Mouse (Mus musculus): ENCODE results near the gene St7l. TPM values are rescaled to one million over a fixed set of nuclear protein-coding genes. Genes with fewer than 3 reads are reported as not detected.

St7l gene
- 97.5 TPM for polyA plus RNA-seq (2014; fragmentation: Illumina TruSeq; extraction: RNeasy Lipid Tissue Mini Kit (QIAGEN cat#74804); ENCODE audit: low read depth, low replicate concordance)

DNA sequence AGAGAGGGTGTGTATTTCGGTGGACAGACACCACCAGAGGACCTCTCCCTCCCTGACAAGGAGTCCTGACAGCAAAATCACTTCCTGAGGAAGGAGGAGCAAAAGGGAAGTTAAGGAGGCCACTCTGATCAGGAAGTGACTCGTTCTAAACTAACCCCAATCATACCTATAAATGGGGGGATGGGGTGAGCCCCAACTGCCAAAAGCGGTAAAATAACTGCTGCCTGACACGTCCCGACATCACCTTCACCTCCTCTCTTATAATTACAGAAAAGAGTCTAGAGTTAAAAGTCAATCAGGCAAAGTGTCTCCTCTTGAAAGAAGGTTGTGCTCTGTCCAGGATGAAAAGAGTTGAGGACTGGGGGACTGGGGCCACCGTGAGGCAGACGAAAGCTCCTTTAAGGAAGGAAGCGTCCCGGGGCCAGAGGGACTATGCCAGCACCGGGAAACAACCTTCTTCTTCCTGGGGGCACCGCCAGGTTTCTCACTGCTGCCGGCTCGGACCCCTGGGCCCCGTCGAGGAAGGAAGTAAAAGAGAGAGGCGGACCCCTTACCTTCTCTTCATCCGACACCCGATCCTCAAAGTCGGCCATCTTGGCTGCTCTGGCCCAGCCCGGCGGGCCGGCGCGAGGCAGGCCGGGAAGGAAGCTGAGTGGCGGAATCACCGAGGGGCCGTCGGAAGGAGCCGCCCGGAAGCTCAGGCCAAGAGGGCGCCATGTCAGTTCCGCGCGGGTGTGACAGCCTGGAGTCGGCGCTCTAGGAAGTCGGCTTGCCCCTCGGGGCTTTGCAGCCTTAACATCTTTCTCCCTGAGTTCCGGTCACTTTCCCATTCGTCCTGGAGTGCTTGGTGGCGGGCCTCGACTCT is at the start of gene St7l, which contains the start of gene Capza1:
Gene St7l (plus strand): TSS at position 220 of the 865 bp plus-strand sequence.
Gene Capza1 (minus strand): TSS at position 720 of the 865 bp plus-strand sequence.

DNA sequence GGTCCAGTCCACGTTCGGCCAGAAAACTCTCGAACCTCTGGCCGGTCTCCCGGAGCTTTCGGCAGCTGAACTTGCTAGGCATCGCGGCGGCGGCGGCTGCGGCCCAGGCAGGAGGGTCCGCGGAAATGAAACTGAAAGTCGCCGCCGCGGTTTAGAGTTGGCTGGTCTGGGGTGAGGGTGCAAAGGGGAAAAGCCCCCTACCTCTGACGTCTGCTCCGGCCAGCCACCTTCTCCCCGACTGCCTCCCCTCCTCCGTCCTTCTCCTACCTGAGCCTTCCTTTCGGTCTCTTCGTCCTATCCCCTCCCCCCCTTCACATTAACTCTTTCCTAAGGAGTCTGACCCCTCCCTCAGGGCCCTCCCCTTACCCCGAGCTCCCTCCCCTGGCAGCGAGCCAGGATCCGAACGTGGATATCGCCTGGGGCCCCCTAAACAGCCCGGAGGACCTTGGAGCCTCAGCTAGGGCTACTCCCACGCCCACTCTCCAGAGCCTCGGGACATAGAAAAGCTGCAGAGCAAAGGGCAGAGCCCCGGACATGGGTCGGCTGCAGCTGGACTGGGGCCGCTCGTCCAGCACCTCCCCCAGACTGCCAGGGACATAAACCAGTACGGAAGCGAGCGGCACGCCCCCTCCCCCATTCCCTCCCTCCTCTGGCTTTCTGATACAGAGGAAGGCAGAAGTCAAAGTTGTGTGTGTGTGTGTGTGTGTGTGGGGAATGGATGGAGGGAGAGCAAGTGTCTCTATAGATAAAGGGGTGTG is 45.6 kb upstream of the St7l start, which contains the start of gene Mov10:
Gene Mov10 (minus strand): TSS at position 573 of the 758 bp plus-strand sequence.

DNA sequence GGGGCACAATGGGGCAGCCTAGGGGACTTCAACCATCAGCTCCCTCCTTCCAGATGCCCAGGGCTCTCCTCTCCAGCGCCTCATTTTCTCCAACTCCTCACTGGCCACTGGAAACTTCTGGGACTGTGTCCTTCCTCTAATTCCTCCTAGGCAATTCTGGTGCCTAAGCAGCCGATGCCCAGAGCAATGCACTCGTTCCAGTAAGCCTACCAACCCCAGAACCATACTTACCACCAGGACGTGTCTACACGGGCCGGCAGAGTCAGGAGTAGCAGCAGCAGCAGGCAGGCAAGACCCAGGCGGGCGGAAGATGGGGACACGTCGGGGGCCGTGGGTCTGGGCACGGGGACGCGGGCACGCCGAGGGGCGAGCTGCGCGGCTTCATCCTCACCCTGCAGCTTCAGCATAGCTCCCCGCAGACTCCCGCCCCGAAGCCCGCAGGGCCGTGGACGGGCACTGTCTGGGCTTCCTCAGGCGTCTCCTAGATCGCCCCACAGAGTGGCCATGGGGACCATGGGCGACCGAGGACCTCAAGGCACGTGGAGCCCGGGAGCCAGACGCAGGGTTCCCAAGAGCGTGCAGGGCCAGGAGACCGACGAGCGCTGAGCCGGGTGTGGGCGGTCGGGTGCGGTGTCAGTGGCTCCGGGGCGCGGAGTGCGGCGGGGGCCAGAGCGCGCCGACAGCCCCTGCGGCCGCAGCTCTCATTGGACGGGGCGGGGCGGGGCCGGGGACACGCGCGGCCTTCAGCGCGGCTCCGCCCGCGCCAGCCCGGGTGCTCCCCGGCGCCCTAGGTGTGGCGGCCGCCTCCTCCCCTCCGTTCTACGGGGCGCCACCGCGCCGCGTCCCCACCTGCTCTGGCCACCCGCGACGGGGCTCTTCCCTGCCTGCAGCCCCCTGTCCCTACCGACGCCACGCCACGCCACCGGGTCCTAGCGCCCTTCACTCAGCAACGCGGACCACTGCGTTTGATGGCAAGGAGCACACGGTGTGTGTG is 97.6 kb downstream of the St7l start, which contains the start of gene Wnt2b:
Gene Wnt2b (minus strand): TSS at position 856 of the 994 bp plus-strand sequence.

Other genes with a start within 250 kb of the St7l start
- 64.2 TPM for gene Slc16a1, start 225.3 kb upstream of the St7l start, polyA plus RNA-seq (2014; fragmentation: Illumina TruSeq; extraction: RNeasy Lipid Tissue Mini Kit (QIAGEN cat#74804); ENCODE audit: low read depth, low replicate concordance)
- gene Ppm1j, start 82.9 kb upstream of the St7l start, polyA plus RNA-seq (2014; fragmentation: Illumina TruSeq; extraction: RNeasy Lipid Tissue Mini Kit (QIAGEN cat#74804); ENCODE audit: low read depth, low replicate concordance) = not detected
- gene Fam19a3, start 82.2 kb upstream of the St7l start, polyA plus RNA-seq (2014; fragmentation: Illumina TruSeq; extraction: RNeasy Lipid Tissue Mini Kit (QIAGEN cat#74804); ENCODE audit: low read depth, low replicate concordance) = not detected
- 12.4 TPM for gene Rhoc, start 75.6 kb upstream of the St7l start, polyA plus RNA-seq (2014; fragmentation: Illumina TruSeq; extraction: RNeasy Lipid Tissue Mini Kit (QIAGEN cat#74804); ENCODE audit: low read depth, low replicate concordance)
- gene Mov10, start 45.4 kb upstream of the St7l start, polyA plus RNA-seq (2014; fragmentation: Illumina TruSeq; extraction: RNeasy Lipid Tissue Mini Kit (QIAGEN cat#74804); ENCODE audit: low read depth, low replicate concordance) = 0.73 TPM
- gene Capza1, start 500 bp downstream of the St7l start, polyA plus RNA-seq (2014; fragmentation: Illumina TruSeq; extraction: RNeasy Lipid Tissue Mini Kit (QIAGEN cat#74804); ENCODE audit: low read depth, low replicate concordance) = 122 TPM
- gene Wnt2b, start 97.9 kb downstream of the St7l start, polyA plus RNA-seq (2014; fragmentation: Illumina TruSeq; extraction: RNeasy Lipid Tissue Mini Kit (QIAGEN cat#74804); ENCODE audit: low read depth, low replicate concordance) = 0.32 TPM
- 22.6 TPM for gene Cttnbp2nl, start 189.1 kb downstream of the St7l start, polyA plus RNA-seq (2014; fragmentation: Illumina TruSeq; extraction: RNeasy Lipid Tissue Mini Kit (QIAGEN cat#74804); ENCODE audit: low read depth, low replicate concordance)
- gene 4930564D02Rik, start 202.8 kb downstream of the St7l start, polyA plus RNA-seq (2014; fragmentation: Illumina TruSeq; extraction: RNeasy Lipid Tissue Mini Kit (QIAGEN cat#74804); ENCODE audit: low read depth, low replicate concordance) = not detected

All from kidney, adult 10 weeks (tissue).